ENCODE assay signal across 10 mouse cellular contexts in genomic region chr15:9608177-9608576, GRCm38 (mm10).
A peak's percentile ranks its signal among the peaks of the same experiment; 100 is the strongest.
DNase-seq lines count a peak whose midpoint lies in the region; TF ChIP-seq lines count a peak whose summit lies in the region.
"Had no signal": no experiment of that assay in that cellular context is flagged by ENCODE, and none has a peak within 500 bp of the region (broad histone marks: within the 10 kb centered on the region; RNA-seq: fewer than 3 reads in every experiment).

No protein-coding gene starts in this region.

- H3K4me1 ChIP-seq in cortical plate, adult 2 months (ENCODE audit: control insufficient read depth, insufficient read depth, low read length) = no peaks in the 10 kb centered on the region
- H3K4me1 ChIP-seq: embryonic facial prominence, embryonic 12.5 days had no signal

- no peak overlapping the region for H3K27ac ChIP-seq in layer of hippocampus, adult 2 months
- H3K27ac ChIP-seq in cortical plate, adult 2 months (ENCODE audit: insufficient read depth, low read length) = no peak overlapping the region
- H3K27ac ChIP-seq: embryonic facial prominence, embryonic 12.5 days had no signal

- no peak overlapping the region for H3K4me3 ChIP-seq in layer of hippocampus, adult 2 months
- H3K4me3 ChIP-seq in cortical plate, adult 2 months (ENCODE audit: insufficient read depth, low read length) = no peak overlapping the region
- H3K4me3 ChIP-seq: embryonic facial prominence, embryonic 12.5 days had no signal

- DNase-seq in adrenal gland, postnatal 14 days = peak; percentile 24
- DNase-seq in adrenal gland, postnatal 25 days = no peak
- DNase-seq in layer of hippocampus, adult 2 months (ENCODE audit: low spot score in 2 of 2) = peak; percentile 12 to 29
- no peak for DNase-seq in layer of hippocampus, postnatal 25 days (ENCODE audit: extremely low spot score in 1 of 2, low spot score in 1 of 2)
- peak; percentile 6 to 13 for DNase-seq in B cell, adult 2 months
- no peak for DNase-seq in spleen, postnatal 36 days (ENCODE audit: low spot score in 2 of 2)
- no peak for DNase-seq in urinary bladder, adult 18-20 months (ENCODE audit: low spot score in 2 of 2)
- DNase-seq: right cerebral cortex, postnatal 25 days had no signal

- TF ChIP-seq POLR2A in cortical plate, adult 2 months (IDR thresholded peaks at IDR 0.05; ENCODE audit: extremely low read depth, insufficient read depth, low read length) = no peak

- peak; percentile 81 for TF ChIP-seq CTCF in layer of hippocampus, adult 2 months (conservative IDR thresholded peaks at IDR 0.05)
- peak; percentile 24; the same call in 1 of the 2 replicates for TF ChIP-seq CTCF in cortical plate, adult 2 months (IDR thresholded peaks at IDR 0.05; ENCODE audit: extremely low read depth, insufficient read depth, low read length)

Comparison
In these comparisons a context has a peak if more than half of its experiments do, and no peak if none do; other contexts are left out.
1. DNase-seq: peak in adrenal gland, postnatal 14 days (single experiment), layer of hippocampus, adult 2 months (2 of 2) and B cell, adult 2 months (2 of 2); none in adrenal gland, postnatal 25 days (single experiment), layer of hippocampus, postnatal 25 days (0 of 2), spleen, postnatal 36 days (0 of 2) and urinary bladder, adult 18-20 months (0 of 2).